Mouse (Mus musculus): ENCODE measurements around the gene Ppp1cb.

- TF ChIP-seq POLR2A (IDR thresholded peaks at IDR 0.05; ENCODE audit: borderline replicate concordance, insufficient read depth, low read length) (no peak), CTCF (IDR thresholded peaks at IDR 0.05; ENCODE audit: borderline replicate concordance, insufficient read depth, low read depth, low read length) (no peak)
Measured at GRCm38 (mm10) chr5:32422081-32422589, 36.5 kb upstream of the Ppp1cb start.
